Mouse (Mus musculus) liver, embryonic 14.5 days (tissue): ENCODE measurements around the gene Gpatch11.

Source experiments
- CTCF ChIP-seq: IDR thresholded peaks from 2 replicates; pipeline ENCODE4 v1.5.1; 2016; ENCODE audit warnings: antibody characterized with exemption, low read depth, control low read depth
- EP300 ChIP-seq: IDR thresholded peaks from 2 replicates; pipeline ENCODE4 v1.6.1; 2016; ENCODE audit warnings: antibody characterized with exemption, low read depth

DNA sequence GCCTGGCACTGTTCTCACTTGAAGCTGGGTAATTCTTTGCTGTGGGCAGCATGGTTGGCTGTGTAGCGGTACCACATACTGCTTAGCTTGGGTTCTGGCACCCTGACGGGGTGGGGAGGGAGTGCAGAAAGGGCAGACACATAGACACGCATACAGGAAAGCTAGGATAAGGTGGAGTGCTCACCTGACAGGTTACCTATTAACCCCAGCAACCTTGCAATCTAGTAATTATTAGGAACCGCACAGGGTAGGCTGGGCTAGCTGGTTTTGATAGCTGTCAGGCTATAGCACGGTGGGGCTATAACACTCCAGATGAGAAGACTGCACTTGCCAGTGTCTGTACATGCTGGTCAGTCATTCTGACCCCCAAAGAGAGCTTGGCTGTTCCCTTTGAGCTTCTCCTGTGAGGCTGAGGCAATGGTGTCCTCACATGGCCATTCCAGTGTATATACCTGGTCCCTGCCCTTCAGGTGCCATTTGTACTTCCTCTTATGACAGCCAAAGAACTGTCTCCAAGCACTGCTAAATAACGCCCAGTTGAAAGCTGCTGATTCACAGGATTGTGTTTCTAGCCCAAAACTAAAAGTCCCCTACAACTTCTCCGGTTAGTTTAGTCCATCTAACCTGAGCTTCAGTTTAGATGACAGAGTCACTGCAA lies 7.0 kb downstream of the Gpatch11 start:
- TF ChIP-seq CTCF (no peak), EP300 (no peak)
